In the genomic region with DNA sequence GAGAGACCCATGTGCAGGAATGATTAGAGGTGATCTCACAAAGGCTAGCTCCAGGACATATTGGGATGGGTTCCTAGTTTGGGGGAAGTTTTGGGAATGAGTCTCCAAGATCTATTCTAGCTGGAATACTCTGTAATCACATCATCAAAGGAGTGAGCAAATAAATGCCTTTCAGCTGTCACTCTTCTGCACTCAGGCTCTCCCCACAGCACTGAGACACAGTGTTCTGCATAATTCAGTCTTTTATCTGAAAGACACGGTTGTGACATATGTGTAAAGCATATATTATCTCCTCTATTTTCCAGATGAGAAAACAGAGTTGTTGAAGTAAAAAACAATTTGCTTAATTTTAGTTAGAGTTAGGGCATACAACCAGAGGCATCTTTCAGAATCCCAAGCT, we compare ENCODE assay signal across 26 mouse cellular contexts.
DNase-seq lines count a peak whose midpoint lies in the region; ATAC-seq and TF ChIP-seq lines count a peak whose summit lies in the region.
"Had no signal": no experiment of that assay in that cellular context is flagged by ENCODE, and none has a peak within 500 bp of the region (broad histone marks: within the 10 kb centered on the region; RNA-seq: fewer than 3 reads in every experiment).

No protein-coding gene starts in this region.

- no peaks in the 10 kb centered on the region for H3K9me3 ChIP-seq in forebrain, embryonic 13.5 days (replicated peaks)
- no peaks in the 10 kb centered on the region for H3K9me3 ChIP-seq in forebrain, embryonic 10.5 days
- H3K9me3 ChIP-seq in midbrain, embryonic 13.5 days = no peaks in the 10 kb centered on the region
- H3K9me3 ChIP-seq in midbrain, embryonic 15.5 days = no peaks in the 10 kb centered on the region
- no peaks in the 10 kb centered on the region for H3K9me3 ChIP-seq in forebrain, embryonic 14.5 days (replicated peaks; ENCODE audit: control insufficient read depth, low read length)
- H3K9me3 ChIP-seq in forebrain, postnatal 0 days (ENCODE audit: low read length) = no peaks in the 10 kb centered on the region
- H3K9me3 ChIP-seq: heart, embryonic 12.5 days; heart, embryonic 15.5 days; hindbrain, embryonic 10.5 days; hindbrain, embryonic 13.5 days had no signal

- no peak for TF ChIP-seq CTCF in forebrain, postnatal 0 days (IDR thresholded peaks at IDR 0.05; ENCODE audit: low read depth)

- H3K27me3 ChIP-seq in forebrain, embryonic 13.5 days = no peaks in the 10 kb centered on the region
- H3K27me3 ChIP-seq in forebrain, embryonic 10.5 days (ENCODE audit: poor library complexity, severe bottlenecking) = no peaks in the 10 kb centered on the region
- no peaks in the 10 kb centered on the region for H3K27me3 ChIP-seq in midbrain, embryonic 13.5 days
- H3K27me3 ChIP-seq in midbrain, embryonic 15.5 days (replicated peaks) = no peaks in the 10 kb centered on the region
- no peaks in the 10 kb centered on the region for H3K27me3 ChIP-seq in forebrain, embryonic 14.5 days (replicated peaks; ENCODE audit: control insufficient read depth, insufficient read depth, low read length)
- no peaks in the 10 kb centered on the region for H3K27me3 ChIP-seq in forebrain, postnatal 0 days (ENCODE audit: insufficient read depth, low read length)
- H3K27me3 ChIP-seq: heart, embryonic 12.5 days; heart, embryonic 15.5 days; hindbrain, embryonic 13.5 days had no signal

- H3K27ac ChIP-seq in forebrain, embryonic 13.5 days = no peak overlapping the region
- no peak overlapping the region for H3K27ac ChIP-seq in forebrain, embryonic 10.5 days
- H3K27ac ChIP-seq in midbrain, embryonic 13.5 days = no peak overlapping the region
- H3K27ac ChIP-seq in midbrain, embryonic 15.5 days = no peak overlapping the region
- no peak overlapping the region for H3K27ac ChIP-seq in forebrain, embryonic 14.5 days (ENCODE audit: low read depth, low read length)
- H3K27ac ChIP-seq in forebrain, postnatal 0 days (ENCODE audit: low read depth, low read length) = no peak overlapping the region
- H3K27ac ChIP-seq: heart, adult 2 months; heart, embryonic 15.5 days; hindbrain, embryonic 10.5 days; hindbrain, embryonic 13.5 days had no signal

- no peak for DNase-seq in forebrain, embryonic 10.5 days (ENCODE audit: extremely low spot score, low spot score)
- DNase-seq in forebrain, embryonic 14.5 days (ENCODE audit: low spot score) = peak; percentile 5
- no peak for DNase-seq in forebrain, postnatal 0 days
- no peak for DNase-seq in cerebellum, postnatal 36 days
- DNase-seq in frontal cortex, postnatal 25 days (ENCODE audit: low spot score in 2 of 2) = no peak
- DNase-seq: adrenal gland, adult 2 months; adrenal gland, postnatal 14 days; cerebellum, adult 18-20 months; cerebellum, adult 9-10 months; cerebellum, postnatal 14 days; gastrocnemius, postnatal 10 days; gastrocnemius, postnatal 36 days; heart, adult 2 months; heart, postnatal 10 days; heart, postnatal 36 days; kidney, adult 18-20 months had no signal

- peak; percentile 72; the same call in 1 of the 2 replicates for ATAC-seq in forebrain, embryonic 13.5 days
- 0 out of 2 replicates have a peak, but pooled peaks have one; percentile 43 for ATAC-seq in midbrain, embryonic 13.5 days
- ATAC-seq in midbrain, embryonic 15.5 days (replicated peaks) = no peak
- peak; percentile 37; the same call in 1 of the 2 replicates for ATAC-seq in forebrain, embryonic 14.5 days
- peak; percentile 40; the same call in 1 of the 2 replicates for ATAC-seq in forebrain, postnatal 0 days
- ATAC-seq: CD4-positive, CD25-positive, alpha-beta regulatory T cell, adult 4 months; hindbrain, embryonic 16.5 days; intestine, embryonic 16.5 days had no signal

- no peak overlapping the region for H3K4me3 ChIP-seq in forebrain, embryonic 13.5 days
- H3K4me3 ChIP-seq in forebrain, embryonic 10.5 days = no peak overlapping the region
- H3K4me3 ChIP-seq in midbrain, embryonic 13.5 days (replicated peaks) = no peak overlapping the region
- no peak overlapping the region for H3K4me3 ChIP-seq in midbrain, embryonic 15.5 days
- no peak overlapping the region for H3K4me3 ChIP-seq in forebrain, embryonic 14.5 days (ENCODE audit: low read depth, low read length)
- no peak overlapping the region for H3K4me3 ChIP-seq in forebrain, postnatal 0 days (ENCODE audit: low read depth, low read length)
- H3K4me3 ChIP-seq: heart, adult 2 months; heart, embryonic 12.5 days; heart, embryonic 15.5 days; hindbrain, embryonic 10.5 days; hindbrain, embryonic 13.5 days had no signal

- no peaks in the 10 kb centered on the region for H3K36me3 ChIP-seq in forebrain, embryonic 13.5 days (ENCODE audit: poor library complexity, severe bottlenecking)
- no peaks in the 10 kb centered on the region for H3K36me3 ChIP-seq in forebrain, embryonic 10.5 days (replicated peaks)
- H3K36me3 ChIP-seq in midbrain, embryonic 13.5 days = no peaks in the 10 kb centered on the region
- no peaks in the 10 kb centered on the region for H3K36me3 ChIP-seq in midbrain, embryonic 15.5 days (replicated peaks)
- H3K36me3 ChIP-seq in forebrain, embryonic 14.5 days (ENCODE audit: control insufficient read depth, insufficient read depth, low read length) = no peaks in the 10 kb centered on the region
- no peaks in the 10 kb centered on the region for H3K36me3 ChIP-seq in forebrain, postnatal 0 days (ENCODE audit: insufficient read depth)
- H3K36me3 ChIP-seq: heart, embryonic 12.5 days; heart, embryonic 15.5 days; hindbrain, embryonic 10.5 days; hindbrain, embryonic 13.5 days had no signal

- H3K9ac ChIP-seq in forebrain, embryonic 13.5 days = no peak overlapping the region
- H3K9ac ChIP-seq in midbrain, embryonic 13.5 days (replicated peaks) = no peak overlapping the region
- no peak overlapping the region for H3K9ac ChIP-seq in midbrain, embryonic 15.5 days
- H3K9ac ChIP-seq in forebrain, embryonic 14.5 days (ENCODE audit: low read length) = no peak overlapping the region
- no peak overlapping the region for H3K9ac ChIP-seq in forebrain, postnatal 0 days
- H3K9ac ChIP-seq: heart, embryonic 12.5 days; heart, embryonic 15.5 days; hindbrain, embryonic 13.5 days had no signal

- H3K4me1 ChIP-seq in forebrain, embryonic 13.5 days = no peaks in the 10 kb centered on the region
- no peaks in the 10 kb centered on the region for H3K4me1 ChIP-seq in forebrain, embryonic 10.5 days
- H3K4me1 ChIP-seq in midbrain, embryonic 13.5 days (replicated peaks) = no peaks in the 10 kb centered on the region
- H3K4me1 ChIP-seq in midbrain, embryonic 15.5 days = no peaks in the 10 kb centered on the region
- no peaks in the 10 kb centered on the region for H3K4me1 ChIP-seq in forebrain, embryonic 14.5 days (ENCODE audit: control insufficient read depth, insufficient read depth, low read length)
- H3K4me1 ChIP-seq in forebrain, postnatal 0 days (ENCODE audit: insufficient read depth) = no peaks in the 10 kb centered on the region
- H3K4me1 ChIP-seq: heart, embryonic 12.5 days; heart, embryonic 15.5 days; hindbrain, embryonic 13.5 days had no signal

- WGBS in forebrain, embryonic 13.5 days = 36% methylated on average over 1 of the region's 1 CpGs
- WGBS in forebrain, embryonic 10.5 days = 74% methylated on average over 1 of the region's 1 CpGs
- 17% methylated on average over 1 of the region's 1 CpGs for WGBS in midbrain, embryonic 13.5 days
- 28% methylated on average over 1 of the region's 1 CpGs for WGBS in midbrain, embryonic 15.5 days
- WGBS in forebrain, embryonic 14.5 days = 36% methylated on average over 1 of the region's 1 CpGs
- 21% methylated on average over 1 of the region's 1 CpGs for WGBS in forebrain, postnatal 0 days

- no peak overlapping the region for H3K4me2 ChIP-seq in forebrain, embryonic 13.5 days
- no peak overlapping the region for H3K4me2 ChIP-seq in midbrain, embryonic 13.5 days (replicated peaks)
- no peak overlapping the region for H3K4me2 ChIP-seq in midbrain, embryonic 15.5 days
- no peak overlapping the region for H3K4me2 ChIP-seq in forebrain, embryonic 14.5 days (ENCODE audit: low read length)
- H3K4me2 ChIP-seq in forebrain, postnatal 0 days (ENCODE audit: low read depth) = no peak overlapping the region
- H3K4me2 ChIP-seq: heart, embryonic 12.5 days; heart, embryonic 15.5 days; hindbrain, embryonic 13.5 days had no signal
